Mouse (Mus musculus) c-Kit-positive CD71-positive TER-119-positive erythroid progenitor cells, embryonic 14.5 days (primary cell): Measurements from ENCODE around the gene Bmp8a.
A peak's percentile ranks its signal among the peaks of the same experiment; 100 is the strongest.
"Not testable (repeated sequence)": the region's sequence is repeated elsewhere in the genome, so short reads cannot be mapped to it uniquely, and the experiment has no call there.

Source experiments
- DNase-seq: peaks from one replicate; pipeline ENCODE4 v3.0.0-alpha.2; 2013; ENCODE audit warnings: low spot score

Gene Bmp8a

GRCm38 (mm10) chr4:123342642-123343470 is at the start of gene Bmp8a:
TSS of gene Bmp8a (minus strand) at chr4:123343252.
- peak; percentile 34 for DNase-seq

- DNase-seq = peak; percentile 36
Measured at GRCm38 (mm10) chr4:123392187-123392586, 49.1 kb upstream of the Bmp8a start.

- no peak for DNase-seq
Measured at GRCm38 (mm10) chr4:123385028-123385427, 42.0 kb upstream of the Bmp8a start.

GRCm38 (mm10) chr4:123383173-123383572 is 40.1 kb upstream of the Bmp8a start:
- no peak for DNase-seq

- no peak for DNase-seq
Measured at GRCm38 (mm10) chr4:123382051-123382450, 39.0 kb upstream of the Bmp8a start.

GRCm38 (mm10) chr4:123381598-123381997 is 38.5 kb upstream of the Bmp8a start:
- DNase-seq = no peak

- no peak for DNase-seq
Measured at GRCm38 (mm10) chr4:123376031-123376430, 33.0 kb upstream of the Bmp8a start.

GRCm38 (mm10) chr4:123374316-123375008 is 31.4 kb upstream of the Bmp8a start:
- DNase-seq = no peak

- no peak for DNase-seq
Measured at GRCm38 (mm10) chr4:123363555-123363954, 20.5 kb upstream of the Bmp8a start.

GRCm38 (mm10) chr4:123360771-123361170 is 17.7 kb upstream of the Bmp8a start:
- DNase-seq = no peak

GRCm38 (mm10) chr4:123358613-123359012 is 15.6 kb upstream of the Bmp8a start:
- DNase-seq = no peak

- no peak for DNase-seq
Measured at GRCm38 (mm10) chr4:123355941-123356340, 12.9 kb upstream of the Bmp8a start.

- DNase-seq = no peak
Measured at GRCm38 (mm10) chr4:123353271-123353877, 10.3 kb upstream of the Bmp8a start.

- DNase-seq = no peak
Measured at GRCm38 (mm10) chr4:123343471-123343789, 378 bp upstream of the Bmp8a start.

- no peak for DNase-seq
Measured at GRCm38 (mm10) chr4:123342091-123342641, 886 bp downstream of the Bmp8a start.

GRCm38 (mm10) chr4:123340232-123340631 is 2.8 kb downstream of the Bmp8a start:
- no peak for DNase-seq

GRCm38 (mm10) chr4:123337693-123338092 is 5.4 kb downstream of the Bmp8a start:
- DNase-seq = no peak

- DNase-seq = no peak
Measured at GRCm38 (mm10) chr4:123335796-123336585, 7.1 kb downstream of the Bmp8a start.

- DNase-seq = not testable (repeated sequence)
Measured at GRCm38 (mm10) chr4:123335244-123335643, 7.8 kb downstream of the Bmp8a start.

GRCm38 (mm10) chr4:123334177-123334576 is 8.9 kb downstream of the Bmp8a start:
- DNase-seq = no peak

GRCm38 (mm10) chr4:123333151-123333550 is 9.9 kb downstream of the Bmp8a start:
- no peak for DNase-seq

GRCm38 (mm10) chr4:123331961-123332360 is 11.1 kb downstream of the Bmp8a start:
- DNase-seq = not testable (repeated sequence)
